Mouse (Mus musculus): ENCODE results near the gene Myd88.

The Myd88 gene

GRCm38 (mm10) chr9:119339558-119340211 lies 1.5 kb downstream of the Myd88 start, which contains the start of gene Acaa1a:
Acaa1a (plus strand) TSS chr9:119339676.
- peak; percentile 55 to 57 for DNase-seq

GRCm38 (mm10) chr9:119339106-119339505 lies 2.1 kb downstream of the Myd88 start:
- DNase-seq, result no peak

GRCm38 (mm10) chr9:119338350-119338749 lies 2.9 kb downstream of the Myd88 start:
- no peak for DNase-seq

- no peak for DNase-seq
Observed at GRCm38 (mm10) chr9:119337842-119338241, 3.4 kb downstream of the Myd88 start.

- DNase-seq, result peak in 1 of 2 experiments; percentile 53
Observed at GRCm38 (mm10) chr9:119335571-119335970, 5.6 kb downstream of the Myd88 start.

GRCm38 (mm10) chr9:119334834-119335233 lies 6.4 kb downstream of the Myd88 start:
- no peak for DNase-seq

- DNase-seq, result peak in 1 of 2 experiments; percentile 33
Observed at GRCm38 (mm10) chr9:119334324-119334723, 6.9 kb downstream of the Myd88 start.

GRCm38 (mm10) chr9:119330186-119330963 lies 10.8 kb downstream of the Myd88 start:
- DNase-seq, result no peak

GRCm38 (mm10) chr9:119328488-119328887 lies 12.7 kb downstream of the Myd88 start:
- DNase-seq, result no peak

GRCm38 (mm10) chr9:119324130-119324529 lies 17.1 kb downstream of the Myd88 start:
- no peak for DNase-seq

GRCm38 (mm10) chr9:119323260-119323645 lies 18.0 kb downstream of the Myd88 start:
- no peak for DNase-seq

GRCm38 (mm10) chr9:119322289-119323259 lies 18.6 kb downstream of the Myd88 start, which contains the start of gene Oxsr1:
Oxsr1 (minus strand) TSS chr9:119322427.
- DNase-seq, result peak; percentile 99 to 100

- peak in 1 of 2 experiments; percentile 27 for DNase-seq
Observed at GRCm38 (mm10) chr9:119321392-119322229, 19.6 kb downstream of the Myd88 start.

- DNase-seq, result no peak
Observed at GRCm38 (mm10) chr9:119320946-119321345, 20.3 kb downstream of the Myd88 start.

GRCm38 (mm10) chr9:119320446-119320845 lies 20.8 kb downstream of the Myd88 start:
- no peak for DNase-seq

- no peak for DNase-seq
Observed at GRCm38 (mm10) chr9:119318891-119319290, 22.3 kb downstream of the Myd88 start.

- peak; percentile 28 to 29 for DNase-seq
Observed at GRCm38 (mm10) chr9:119313096-119313495, 28.1 kb downstream of the Myd88 start.

GRCm38 (mm10) chr9:119309067-119309466 lies 32.1 kb downstream of the Myd88 start:
- DNase-seq, result no peak

GRCm38 (mm10) chr9:119305863-119306262 lies 35.3 kb downstream of the Myd88 start:
- DNase-seq, result no peak

GRCm38 (mm10) chr9:119298563-119298962 lies 42.6 kb downstream of the Myd88 start:
- DNase-seq, result no peak

- no peak for DNase-seq
Observed at GRCm38 (mm10) chr9:119297696-119298095, 43.5 kb downstream of the Myd88 start.

GRCm38 (mm10) chr9:119290791-119291190 lies 50.4 kb downstream of the Myd88 start:
- DNase-seq, result no peak
